Mouse (Mus musculus) erythroblast, embryonic 14.5 days (primary cell): ENCODE measurements around the gene Olfr221. TPM values are rescaled to one million over a fixed set of nuclear protein-coding genes. Genes with fewer than 3 reads are reported as not detected.

Experiments used
- H3K27me3 ChIP-seq: 2 replicates; pipeline ENCODE4 v1.6.1; 2012; ENCODE audit warnings: inconsistent platforms; ENCODE audit not compliant: control insufficient read depth
- H3K36me3 ChIP-seq: 2 replicates; pipeline ENCODE4 v1.6.1; 2012; ENCODE audit warnings: mild to moderate bottlenecking, inconsistent platforms; ENCODE audit not compliant: control insufficient read depth
- H3K4me1 ChIP-seq: 2 replicates; pipeline ENCODE4 v1.6.1; 2012; ENCODE audit warnings: inconsistent platforms; ENCODE audit not compliant: control insufficient read depth
- H3K4me3 ChIP-seq: replicated peaks from 2 replicates; pipeline ENCODE3; 2012; ENCODE audit warnings: moderate library complexity, mild to moderate bottlenecking, inconsistent platforms
- H3K9me3 ChIP-seq: 2 replicates; pipeline ENCODE4 v1.6.1; 2012; ENCODE audit warnings: low read length, inconsistent platforms, mixed read lengths; ENCODE audit not compliant: control insufficient read depth
- GATA1 ChIP-seq: IDR thresholded peaks from 2 replicates; pipeline ENCODE4 v1.6.1; 2012; ENCODE audit warnings: low read length, inconsistent platforms, mixed read lengths
- TAL1 ChIP-seq: IDR thresholded peaks from 3 replicates; pipeline ENCODE4 v1.6.1; 2012; ENCODE audit warnings: low read length, inconsistent platforms, mixed read lengths
- polyA plus RNA-seq: library from polyadenylated mRNA; stranded (reverse); fragments of >175 nt; gene quantifications from 2 replicates; pipeline ENCODE4 v1.2.3, GENCODE M21; 2012

The Olfr221 gene
- polyA plus RNA-seq, 1 experiment, result not detected

GRCm38 (mm10) chr14:52014761-52015311 lies 27.4 kb downstream of the Olfr221 start:
- H3K36me3 ChIP-seq, result peaks cover 12% of the 10 kb centered on the region
- H3K9me3 ChIP-seq, result no peaks in the 10 kb centered on the region
- H3K4me1 ChIP-seq, result peaks cover 47% of the 10 kb centered on the region
- peaks cover 6% of the 10 kb centered on the region for H3K27me3 ChIP-seq
- TF ChIP-seq TAL1 (no peak), GATA1 (no peak)
- peak overlapping the region; percentile 64 for H3K4me3 ChIP-seq

GRCm38 (mm10) chr14:52014271-52014760 lies 27.9 kb downstream of the Olfr221 start:
- H3K9me3 ChIP-seq, result no peaks in the 10 kb centered on the region
- H3K4me3 ChIP-seq, result peak overlapping the region; percentile 64
- peaks cover 15% of the 10 kb centered on the region for H3K36me3 ChIP-seq
- H3K27me3 ChIP-seq, result peaks cover 6% of the 10 kb centered on the region
- TF ChIP-seq GATA1 (no peak), TAL1 (no peak)
- H3K4me1 ChIP-seq, result peaks cover 44% of the 10 kb centered on the region

DNA sequence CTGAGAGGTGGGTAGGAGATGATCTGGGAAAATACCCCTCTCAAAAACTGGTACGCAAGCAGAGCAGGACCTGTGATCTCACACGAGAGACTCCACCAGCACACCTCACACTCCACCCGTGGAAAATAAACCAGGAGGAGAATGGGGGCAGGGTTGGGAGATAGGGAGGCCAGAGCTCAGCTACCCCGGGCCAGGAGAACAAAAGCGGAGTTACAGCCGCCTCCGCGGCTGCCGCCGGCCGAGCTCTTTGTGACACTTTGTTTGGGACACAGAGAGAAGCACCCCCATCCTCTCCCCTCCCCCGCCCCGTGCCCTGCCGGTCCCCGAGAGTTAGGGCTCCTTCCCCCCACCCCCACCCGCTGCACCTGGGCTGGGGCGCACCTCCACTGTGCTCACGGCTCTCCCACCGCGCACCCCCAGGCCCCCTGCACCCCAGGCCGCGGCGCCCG lies 28.5 kb downstream of the Olfr221 start:
- H3K4me1 ChIP-seq, result peaks cover 44% of the 10 kb centered on the region
- H3K36me3 ChIP-seq, result peaks cover 20% of the 10 kb centered on the region
- H3K9me3 ChIP-seq, result no peaks in the 10 kb centered on the region
- TF ChIP-seq TAL1, result no peak
- TF ChIP-seq GATA1, result no peak
- peaks cover 6% of the 10 kb centered on the region for H3K27me3 ChIP-seq
- H3K4me3 ChIP-seq, result peak overlapping the region; percentile 40

GRCm38 (mm10) chr14:52013021-52013610 lies 29.1 kb downstream of the Olfr221 start:
- Histone ChIP-seq H3K27me3 (peaks cover 6% of the 10 kb centered on the region), H3K9me3 (no peaks in the 10 kb centered on the region), H3K4me3 (no peak overlapping the region), H3K36me3 (peaks cover 20% of the 10 kb centered on the region), H3K4me1 (peaks cover 40% of the 10 kb centered on the region)
- TF ChIP-seq TAL1, result no peak
- no peak for TF ChIP-seq GATA1

DNA sequence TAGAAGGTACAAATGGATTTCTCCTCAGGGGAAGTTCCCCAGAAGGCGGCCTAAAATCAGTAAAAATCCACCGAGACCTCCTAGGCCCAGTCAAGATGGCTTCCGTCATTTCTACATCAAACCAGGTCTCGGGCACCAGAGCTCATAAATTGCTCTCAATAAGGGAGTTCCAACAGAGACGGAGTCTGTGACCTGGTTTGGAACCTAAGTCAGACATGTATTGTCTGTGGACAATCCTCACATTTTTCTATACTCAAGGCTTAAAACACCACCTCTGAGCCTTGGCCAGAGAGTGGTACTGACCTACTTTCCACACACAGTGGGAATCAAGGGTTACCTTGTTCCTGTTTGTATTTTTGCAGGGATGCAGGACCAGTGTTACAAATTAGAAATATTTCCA lies 29.7 kb downstream of the Olfr221 start:
- peaks cover 40% of the 10 kb centered on the region for H3K4me1 ChIP-seq

GRCm38 (mm10) chr14:52012085-52012484 lies 30.2 kb downstream of the Olfr221 start:
- peaks cover 6% of the 10 kb centered on the region for H3K27me3 ChIP-seq
- TF ChIP-seq TAL1, result no peak
- TF ChIP-seq GATA1, result no peak
- H3K9me3 ChIP-seq, result no peaks in the 10 kb centered on the region
- H3K4me1 ChIP-seq, result peaks cover 39% of the 10 kb centered on the region
- H3K4me3 ChIP-seq, result no peak overlapping the region
- peaks cover 24% of the 10 kb centered on the region for H3K36me3 ChIP-seq

More for the DNA sequence above, 29.7 kb downstream of the Olfr221 start:
- H3K27me3 ChIP-seq, result peaks cover 6% of the 10 kb centered on the region
- H3K9me3 ChIP-seq, result no peaks in the 10 kb centered on the region
- peaks cover 21% of the 10 kb centered on the region for H3K36me3 ChIP-seq
- TF ChIP-seq TAL1 (no peak), GATA1 (no peak)
- no peak overlapping the region for H3K4me3 ChIP-seq

DNA sequence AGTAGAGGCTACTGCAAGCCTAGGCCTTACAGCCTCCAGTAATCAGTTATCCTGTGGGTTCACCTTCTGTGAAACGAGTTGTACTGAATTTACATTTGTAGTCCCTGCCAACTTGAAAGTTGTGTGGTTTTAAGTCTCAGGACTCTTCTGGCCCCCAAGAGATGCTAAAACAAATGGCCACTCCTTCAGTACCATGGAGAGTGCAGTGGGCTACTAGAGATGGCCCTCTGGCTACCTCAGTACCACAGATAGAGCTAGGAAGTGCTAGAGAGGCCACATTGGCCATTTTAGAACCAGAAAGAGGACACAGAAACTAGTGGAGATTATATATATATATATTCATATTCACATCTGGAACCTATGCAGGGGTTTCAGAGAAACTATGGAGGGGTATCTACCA lies 30.6 kb downstream of the Olfr221 start:
- TF ChIP-seq TAL1, result no peak
- no peak for TF ChIP-seq GATA1
- no peak overlapping the region for H3K4me3 ChIP-seq
- H3K9me3 ChIP-seq, result no peaks in the 10 kb centered on the region
- peaks cover 35% of the 10 kb centered on the region for H3K4me1 ChIP-seq
- peaks cover 6% of the 10 kb centered on the region for H3K27me3 ChIP-seq
- H3K36me3 ChIP-seq, result peaks cover 24% of the 10 kb centered on the region

DNA sequence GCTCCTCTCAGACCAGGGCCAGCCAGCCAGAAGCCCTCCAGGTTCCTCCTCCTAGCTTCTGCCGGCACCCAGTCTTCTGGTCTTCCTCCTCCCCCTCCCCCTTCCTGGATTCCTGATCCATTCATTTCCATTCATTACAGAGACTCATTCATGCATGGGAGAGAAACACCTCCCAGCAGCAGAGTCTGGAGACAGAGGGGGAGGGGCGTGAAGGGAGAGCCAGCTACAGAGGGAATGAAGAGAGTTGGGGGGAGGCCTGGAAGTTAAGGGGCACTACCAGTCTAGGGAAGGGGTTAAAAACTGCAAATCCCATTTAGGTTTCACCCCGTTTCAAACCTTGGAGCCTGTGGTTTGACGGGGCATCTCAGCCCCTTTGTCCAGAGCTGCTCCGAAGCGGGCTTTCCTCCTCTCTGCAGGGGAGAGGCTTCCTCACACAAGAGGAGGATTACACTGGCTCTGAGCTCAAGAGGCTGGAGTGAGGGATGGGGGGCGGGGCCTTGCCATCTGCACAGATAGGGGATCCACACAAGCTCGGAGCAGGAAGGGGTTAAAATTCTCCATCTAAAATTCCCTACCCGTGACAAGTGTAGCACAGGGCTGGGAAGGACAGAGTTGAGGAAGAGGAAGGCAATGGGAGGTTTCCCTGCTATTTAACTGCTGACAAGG lies 31.7 kb downstream of the Olfr221 start:
- Histone ChIP-seq H3K36me3 (peaks cover 34% of the 10 kb centered on the region), H3K9me3 (no peaks in the 10 kb centered on the region), H3K27me3 (peaks cover 6% of the 10 kb centered on the region), H3K4me1 (peaks cover 27% of the 10 kb centered on the region), H3K4me3 (no peak overlapping the region)
- TF ChIP-seq TAL1, result no peak
- TF ChIP-seq GATA1, result no peak

DNA sequence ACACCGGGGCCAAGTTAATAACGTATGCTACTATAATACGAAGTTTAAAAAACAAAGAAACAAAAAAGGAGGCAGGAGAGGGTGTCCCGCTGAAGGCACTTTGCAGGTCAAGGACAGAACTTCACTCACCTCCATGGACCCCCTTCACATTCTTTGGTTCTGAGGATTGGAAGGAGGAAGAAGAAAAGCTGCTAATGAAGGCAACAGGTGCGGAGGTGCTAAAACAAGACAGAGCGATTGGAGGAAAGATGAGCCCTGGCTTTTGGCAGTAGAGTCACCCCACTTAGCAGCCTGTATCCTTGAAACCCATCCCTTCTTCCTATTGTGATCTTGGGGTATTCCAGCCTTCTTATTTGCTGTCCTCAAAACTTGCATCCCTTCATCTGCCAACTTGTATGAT lies 32.4 kb downstream of the Olfr221 start:
- Histone ChIP-seq H3K36me3 (peaks cover 40% of the 10 kb centered on the region), H3K27me3 (peaks cover 6% of the 10 kb centered on the region), H3K4me3 (no peak overlapping the region), H3K9me3 (no peaks in the 10 kb centered on the region), H3K4me1 (peaks cover 19% of the 10 kb centered on the region)
- no peak for TF ChIP-seq GATA1
- TF ChIP-seq TAL1, result no peak
